Mouse (Mus musculus): ENCODE data around the gene Pole.

Gene Pole

GRCm38 (mm10) chr5:110285770-110286445, at the start of gene Pole, which contains the start of gene Pxmp2:
Pole (plus strand) TSS chr5:110286306.
Pxmp2 (minus strand) TSS chr5:110286186.
- in situ Hi-C loops (cut with MboI; ENCODE audit: low pct_unique_long_range_greater_than_20kb in 1 of 2, low sequenced_read_pairs in 2 of 2, unreplicated experiment in 1 of 2): no loop called here

GRCm38 (mm10) chr5:110244091-110244490, 42.0 kb upstream of the Pole start:
- in situ Hi-C loops (cut with MboI; ENCODE audit: low pct_unique_long_range_greater_than_20kb in 1 of 2, low sequenced_read_pairs in 2 of 2, unreplicated experiment in 1 of 2): no loop called here

GRCm38 (mm10) chr5:110266941-110267340, 19.2 kb upstream of the Pole start:
- in situ Hi-C loops (cut with MboI; ENCODE audit: low pct_unique_long_range_greater_than_20kb in 1 of 2, low sequenced_read_pairs in 2 of 2, unreplicated experiment in 1 of 2): no loop called here

- in situ Hi-C loops (cut with MboI; ENCODE audit: low pct_unique_long_range_greater_than_20kb in 1 of 2, low sequenced_read_pairs in 2 of 2, unreplicated experiment in 1 of 2): no loop called here
Observed at GRCm38 (mm10) chr5:110269141-110270101, 16.7 kb upstream of the Pole start, which contains the start of gene Pgam5. Pgam5 (minus strand) TSS chr5:110269913.

GRCm38 (mm10) chr5:110270242-110270641, 15.9 kb upstream of the Pole start:
- in situ Hi-C loops (cut with MboI; ENCODE audit: low pct_unique_long_range_greater_than_20kb in 1 of 2, low sequenced_read_pairs in 2 of 2, unreplicated experiment in 1 of 2): no loop called here

GRCm38 (mm10) chr5:110274147-110274546, 12.0 kb upstream of the Pole start:
- in situ Hi-C loops (cut with MboI; ENCODE audit: low pct_unique_long_range_greater_than_20kb in 1 of 2, low sequenced_read_pairs in 2 of 2, unreplicated experiment in 1 of 2): no loop called here

- in situ Hi-C loops (cut with MboI; ENCODE audit: low pct_unique_long_range_greater_than_20kb in 1 of 2, low sequenced_read_pairs in 2 of 2, unreplicated experiment in 1 of 2): no loop called here
Observed at GRCm38 (mm10) chr5:110274846-110275245, 11.3 kb upstream of the Pole start.

- in situ Hi-C loops (cut with MboI; ENCODE audit: low pct_unique_long_range_greater_than_20kb in 1 of 2, low sequenced_read_pairs in 2 of 2, unreplicated experiment in 1 of 2): no loop called here
Observed at GRCm38 (mm10) chr5:110276391-110276790, 9.7 kb upstream of the Pole start.

GRCm38 (mm10) chr5:110276910-110277309, 9.2 kb upstream of the Pole start:
- in situ Hi-C loops (cut with MboI; ENCODE audit: low pct_unique_long_range_greater_than_20kb in 1 of 2, low sequenced_read_pairs in 2 of 2, unreplicated experiment in 1 of 2): no loop called here

- in situ Hi-C loops (cut with MboI; ENCODE audit: low pct_unique_long_range_greater_than_20kb in 1 of 2, low sequenced_read_pairs in 2 of 2, unreplicated experiment in 1 of 2): no loop called here
Observed at GRCm38 (mm10) chr5:110281984-110282383, 4.1 kb upstream of the Pole start.

- in situ Hi-C loops (cut with MboI; ENCODE audit: low pct_unique_long_range_greater_than_20kb in 1 of 2, low sequenced_read_pairs in 2 of 2, unreplicated experiment in 1 of 2): no loop called here
Observed at GRCm38 (mm10) chr5:110284536-110284935, 1.6 kb upstream of the Pole start.

GRCm38 (mm10) chr5:110285156-110285555, 950 bp upstream of the Pole start:
- in situ Hi-C loops (cut with MboI; ENCODE audit: low pct_unique_long_range_greater_than_20kb in 1 of 2, low sequenced_read_pairs in 2 of 2, unreplicated experiment in 1 of 2): no loop called here

- in situ Hi-C loops (cut with MboI; ENCODE audit: low pct_unique_long_range_greater_than_20kb in 1 of 2, low sequenced_read_pairs in 2 of 2, unreplicated experiment in 1 of 2): no loop called here
Observed at GRCm38 (mm10) chr5:110286446-110287083, 459 bp downstream of the Pole start.

- in situ Hi-C loops (cut with MboI; ENCODE audit: low pct_unique_long_range_greater_than_20kb in 1 of 2, low sequenced_read_pairs in 2 of 2, unreplicated experiment in 1 of 2): no loop called here
Observed at GRCm38 (mm10) chr5:110287084-110287475, 974 bp downstream of the Pole start.

GRCm38 (mm10) chr5:110291649-110292048, 5.5 kb downstream of the Pole start:
- in situ Hi-C loops (cut with MboI; ENCODE audit: low pct_unique_long_range_greater_than_20kb in 1 of 2, low sequenced_read_pairs in 2 of 2, unreplicated experiment in 1 of 2): no loop called here

GRCm38 (mm10) chr5:110296637-110297036, 10.5 kb downstream of the Pole start:
- in situ Hi-C loops (cut with MboI; ENCODE audit: low pct_unique_long_range_greater_than_20kb in 1 of 2, low sequenced_read_pairs in 2 of 2, unreplicated experiment in 1 of 2): no loop called here

GRCm38 (mm10) chr5:110300591-110300990, 14.5 kb downstream of the Pole start:
- in situ Hi-C loops (cut with MboI; ENCODE audit: low pct_unique_long_range_greater_than_20kb in 1 of 2, low sequenced_read_pairs in 2 of 2, unreplicated experiment in 1 of 2): no loop called here

- in situ Hi-C loops (cut with MboI; ENCODE audit: low pct_unique_long_range_greater_than_20kb in 1 of 2, low sequenced_read_pairs in 2 of 2, unreplicated experiment in 1 of 2): no loop called here
Observed at GRCm38 (mm10) chr5:110308861-110309260, 22.8 kb downstream of the Pole start.

- in situ Hi-C loops (cut with MboI; ENCODE audit: low pct_unique_long_range_greater_than_20kb in 1 of 2, low sequenced_read_pairs in 2 of 2, unreplicated experiment in 1 of 2): no loop called here
Observed at GRCm38 (mm10) chr5:110313127-110313526, 27.0 kb downstream of the Pole start.

Data from mouse embryonic stem cell (cell line).